Comparison of ENCODE assay signal across 10 mouse cellular contexts in genomic region chr15:101176284-101176680, GRCm38 (mm10). TPM values are rescaled to one million over a fixed set of nuclear protein-coding genes. Genes with fewer than 3 reads are reported as not detected.
A peak's percentile ranks its signal among the peaks of the same experiment; 100 is the strongest.
DNase-seq lines count a peak whose midpoint lies in the region; ATAC-seq and TF ChIP-seq lines count a peak whose summit lies in the region.
"Had no signal": no experiment of that assay in that cellular context is flagged by ENCODE, and none has a peak within 500 bp of the region (broad histone marks: within the 10 kb centered on the region; RNA-seq: fewer than 3 reads in every experiment).

No protein-coding gene starts in this region.

- intact Hi-C loops in gastrocnemius, adult 2 months (cut with DNase I) = no loop called here
- intact Hi-C loops in gastrocnemius, postnatal 14 days (cut with DNase I; ENCODE audit: low total_unique reads) = no loop called here

- no peaks in the 10 kb centered on the region; the same call in 1 of the 2 replicates for H3K4me1 ChIP-seq in hindbrain, embryonic 11.5 days (replicated peaks; ENCODE audit: control insufficient read depth, insufficient read depth, low read length)
- H3K4me1 ChIP-seq in liver, embryonic 16.5 days (ENCODE audit: control insufficient read depth, low read depth, low read length) = peaks cover 29% of the 10 kb centered on the region

- no peak overlapping the region; the same call in 1 of the 2 replicates for H3K9ac ChIP-seq in hindbrain, embryonic 11.5 days (ENCODE audit: low read depth, low read length)
- H3K9ac ChIP-seq in liver, embryonic 16.5 days (ENCODE audit: low read depth, low read length) = no peak overlapping the region

- no peak for DNase-seq in gastrocnemius, adult 2 months
- DNase-seq in gastrocnemius, adult 8-10 months (ENCODE audit: low spot score in 2 of 2) = no peak
- peak; percentile 73 for DNase-seq in adipocyte (ENCODE audit: low spot score)
- DNase-seq in hindbrain, embryonic 11.5 days (ENCODE audit: low spot score) = no peak
- DNase-seq in thymus, postnatal 14 days = no peak
- DNase-seq in gastrocnemius, postnatal 14 days = no peak
- DNase-seq in adrenal gland, postnatal 10 days = no peak

- no peaks in the 10 kb centered on the region for H3K36me3 ChIP-seq in hindbrain, embryonic 11.5 days (ENCODE audit: control insufficient read depth, insufficient read depth, low read length)
- no peaks in the 10 kb centered on the region for H3K36me3 ChIP-seq in liver, embryonic 16.5 days (ENCODE audit: control insufficient read depth, insufficient read depth)

- H3K4me2 ChIP-seq in hindbrain, embryonic 11.5 days (replicated peaks; ENCODE audit: low read depth, low read length) = peak overlapping the region; percentile 92
- H3K4me2 ChIP-seq in liver, embryonic 16.5 days (ENCODE audit: low read depth, low read length) = peak overlapping the region; percentile 81; the same call in 1 of the 2 replicates

- peak overlapping the region; percentile 98 for H3K27ac ChIP-seq in gastrocnemius, adult 2 months
- no peak overlapping the region for H3K27ac ChIP-seq in hindbrain, embryonic 11.5 days (ENCODE audit: low read depth, low read length)
- peak overlapping the region; percentile 73 for H3K27ac ChIP-seq in liver, embryonic 16.5 days (ENCODE audit: low read length)

- H3K9me3 ChIP-seq in hindbrain, embryonic 11.5 days (ENCODE audit: control insufficient read depth, low read length) = no peaks in the 10 kb centered on the region
- no peaks in the 10 kb centered on the region for H3K9me3 ChIP-seq in liver, embryonic 16.5 days (replicated peaks; ENCODE audit: control insufficient read depth, low read length)

- 66% methylated on average over 3 of the region's 3 CpGs for WGBS in hindbrain, embryonic 11.5 days
- WGBS in liver, embryonic 16.5 days (ENCODE audit: insufficient replicate concordance) = 9% methylated on average over 3 of the region's 3 CpGs

- ATAC-seq in hindbrain, embryonic 11.5 days (ENCODE audit: low FRiP score) = no peak
- ATAC-seq in liver, embryonic 16.5 days (ENCODE audit: low read depth) = no peak
- ATAC-seq: activated CD4-positive, CD25-positive, alpha-beta regulatory T cell, adult 4 months had no signal

- H3K4me3 ChIP-seq in gastrocnemius, adult 2 months = peak overlapping the region; percentile 91
- peak overlapping the region; percentile 92 for H3K4me3 ChIP-seq in hindbrain, embryonic 11.5 days (ENCODE audit: low read depth, low read length)
- H3K4me3 ChIP-seq in liver, embryonic 16.5 days (ENCODE audit: low read depth, low read length) = no peak overlapping the region
- H3K4me3 ChIP-seq: erythroblast, embryonic 14.5 days had no signal

- no peak for TF ChIP-seq CTCF in gastrocnemius, adult 2 months (IDR thresholded peaks at IDR 0.05)

- H3K27me3 ChIP-seq in hindbrain, embryonic 11.5 days (ENCODE audit: control insufficient read depth, insufficient read depth, low read length) = no peaks in the 10 kb centered on the region
- peaks cover 18% of the 10 kb centered on the region for H3K27me3 ChIP-seq in liver, embryonic 16.5 days (ENCODE audit: control insufficient read depth, insufficient read depth, low read depth, low read length)

RNA-seq across cellular contexts. Expression of gene Acvr1b, which starts 2.4 kb away (rescaled TPM):
- 10 to 100 TPM; 26.9 to 30.8 TPM for total RNA-seq in gastrocnemius, adult 2 months (2021)
- total RNA-seq in gastrocnemius, adult 8-10 months (2022) = 10 to 100 TPM; 33.0 to 44.0 (median 39.4) TPM
- polyA plus RNA-seq in hindbrain, embryonic 11.5 days (2014; fragmentation: Nextera tagmentation; extraction: Ambion mirVana) = 16.2 and 17.1 TPM in 2 replicates
- polyA plus RNA-seq in liver, embryonic 16.5 days (2015; fragmentation: Nextera tagmentation; extraction: Ambion mirVana) = 2.0 and 2.1 TPM in 2 replicates
- total RNA-seq in gastrocnemius, postnatal 14 days (2021) = 10 to 100 TPM; 21.8 to 29.9 TPM
- 10 to 100 TPM; 10.8 to 13.4 TPM for total RNA-seq in adrenal gland, postnatal 10 days (2021)

RNA-seq across cellular contexts. Expression of gene Grasp, which starts 47.7 kb away (rescaled TPM):
- 1 to 10 TPM; 5.8 to 5.9 TPM for total RNA-seq in gastrocnemius, adult 2 months (2021)
- total RNA-seq in gastrocnemius, adult 8-10 months (2022) = 1 to 10 TPM; 3.0 to 5.4 (median 4.4) TPM
- polyA plus RNA-seq in hindbrain, embryonic 11.5 days (2014; fragmentation: Nextera tagmentation; extraction: Ambion mirVana) = 4.5 and 5.0 TPM in 2 replicates
- polyA plus RNA-seq in liver, embryonic 16.5 days (2015; fragmentation: Nextera tagmentation; extraction: Ambion mirVana) = 0.36 and 0.54 TPM in 2 replicates
- total RNA-seq in gastrocnemius, postnatal 14 days (2021) = 1 to 10 TPM; 8.3 to 9.4 TPM
- 10 to 100 TPM; 16.4 to 24.0 TPM for total RNA-seq in adrenal gland, postnatal 10 days (2021)
- polyA plus RNA-seq: activated CD4-positive, CD25-positive, alpha-beta regulatory T cell, adult 4 months had no signal

RNA-seq across cellular contexts. Expression of gene Acvrl1, which starts 48.0 kb away (rescaled TPM):
- 10 to 100 TPM; 10.2 to 14.5 TPM for total RNA-seq in gastrocnemius, adult 2 months (2021)
- 1 to 10 TPM; 6.6 to 9.5 (median 7.6) TPM for total RNA-seq in gastrocnemius, adult 8-10 months (2022)
- 4.8 and 5.5 TPM in 2 replicates for polyA plus RNA-seq in hindbrain, embryonic 11.5 days (2014; fragmentation: Nextera tagmentation; extraction: Ambion mirVana)
- polyA plus RNA-seq in liver, embryonic 16.5 days (2015; fragmentation: Nextera tagmentation; extraction: Ambion mirVana) = 2.3 and 3.2 TPM in 2 replicates
- 10 to 100 TPM; 12.9 to 15.0 TPM for total RNA-seq in gastrocnemius, postnatal 14 days (2021)
- 10 to 100 TPM; 19.5 to 19.8 TPM for total RNA-seq in adrenal gland, postnatal 10 days (2021)
- polyA plus RNA-seq: erythroblast, embryonic 14.5 days had no signal
